Mouse (Mus musculus): ENCODE measurements around the gene Phtf2.

- TF ChIP-seq CHD2 (IDR thresholded peaks at IDR 0.05; ENCODE audit: low read depth, low read length) (no peak), HCFC1 (IDR thresholded peaks at IDR 0.05; ENCODE audit: borderline replicate concordance, insufficient read depth, low read length) (no peak), ZNF384 (IDR thresholded peaks at IDR 0.05; ENCODE audit: low read depth, low read length) (no peak), ZC3H11A (IDR thresholded peaks at IDR 0.05; ENCODE audit: borderline replicate concordance, low read depth, low read length) (no peak)
These were observed 133.8 kb downstream of the Phtf2 start for GRCm38 (mm10) chr5:20748142-20748541.
